Mouse (Mus musculus) midbrain, embryonic 14.5 days (tissue): ENCODE data around the gene Nckap5l. TPM values are rescaled to one million over a fixed set of nuclear protein-coding genes. Genes with fewer than 3 reads are reported as not detected.

Experiments
- ATAC-seq: fragments of 200-750 bp; cut with Nextera tagmentation; 2 replicates; pipeline ENCODE4 v1.8.0; 2017; ENCODE audit warnings: moderate number of reproducible peaks, moderate library complexity; ENCODE audit not compliant: low FRiP score, low TSS enrichment
- DNase-seq: peaks from one replicate; pipeline ENCODE4 v3.0.0-alpha.2; 2015
- H3K27ac ChIP-seq: fragments of 300-500 bp; sonication (generic); replicated peaks from 2 replicates; pipeline ENCODE4 v1.5.1; 2014; ENCODE audit warnings: mild to moderate bottlenecking, low read depth, low read length, moderate library complexity
- H3K27me3 ChIP-seq: fragments of 300-500 bp; sonication (generic); 2 replicates; pipeline ENCODE4 v1.6.1; 2014; ENCODE audit warnings: low read length, control low read depth, mixed read lengths; ENCODE audit not compliant: control insufficient read depth, insufficient read depth
- H3K36me3 ChIP-seq: fragments of 300-500 bp; sonication (generic); 2 replicates; pipeline ENCODE4 v1.6.1; 2014; ENCODE audit warnings: low read length, control low read depth; ENCODE audit not compliant: control insufficient read depth, insufficient read depth
- H3K4me1 ChIP-seq: fragments of 300-500 bp; sonication (generic); 2 replicates; pipeline ENCODE4 v1.6.1; 2014; ENCODE audit warnings: mild to moderate bottlenecking, antibody characterized with exemption, low read length, control low read depth; ENCODE audit not compliant: control insufficient read depth, insufficient read depth
- H3K4me2 ChIP-seq: fragments of 300-500 bp; sonication (generic); 2 replicates; pipeline ENCODE4 v1.6.1; 2014; ENCODE audit warnings: mild to moderate bottlenecking, low read length, moderate library complexity
- H3K4me3 ChIP-seq: fragments of 300-500 bp; sonication (generic); replicated peaks from 2 replicates; pipeline ENCODE4 v1.5.1; 2014; ENCODE audit warnings: low read depth, low read length
- H3K9ac ChIP-seq: fragments of 300-500 bp; sonication (generic); replicated peaks from 2 replicates; pipeline ENCODE4 v1.6.1; 2014; ENCODE audit warnings: mild to moderate bottlenecking, low read length, moderate library complexity
- H3K9me3 ChIP-seq: fragments of 300-500 bp; sonication (generic); 2 replicates; pipeline ENCODE4 v1.6.1; 2016; ENCODE audit warnings: low read length, control low read depth, mixed read lengths; ENCODE audit not compliant: control insufficient read depth
- WGBS: fragments of 180-500 bp; shearing (Covaris S2); extraction: QIAGEN DNeasy Blood & Tissue Kit; methylation state at CpG from one replicate; pipeline ENCODE4 v1.1.7; 2014; 5-methylcytosine and 5-hydroxymethylcytosine counted together
- polyA plus RNA-seq: library from polyadenylated mRNA; unstranded; fragments of >200 nt; fragmentation: Nextera tagmentation; extraction: Ambion mirVana; gene quantifications from 2 replicates; pipeline ENCODE4 v1.2.1, GENCODE M21; 2014

Nckap5l gene
- polyA plus RNA-seq, 1 experiment from 2014 or later: 16.8 TPM

- WGBS: 47% methylated on average over 17 of the region's 17 CpGs
- Histone ChIP-seq H3K9me3 (no peaks in the 10 kb centered on the region), H3K9ac (no peak overlapping the region), H3K4me1 (peaks cover 6% of the 10 kb centered on the region; the same call in 1 of the 2 replicates), H3K4me2 (no peak overlapping the region), H3K36me3 (peaks cover 13% of the 10 kb centered on the region), H3K27ac (no peak overlapping the region), H3K4me3 (no peak overlapping the region), H3K27me3 (no peaks in the 10 kb centered on the region)
- ATAC-seq (no peak), DNase-seq (no peak)
Measured at GRCm38 (mm10) chr15:99417692-99418271, 39.8 kb downstream of the Nckap5l start.

- Histone ChIP-seq H3K27me3 (no peaks in the 10 kb centered on the region), H3K36me3 (peaks cover 5% of the 10 kb centered on the region), H3K4me2 (no peak overlapping the region), H3K9me3 (no peaks in the 10 kb centered on the region), H3K27ac (no peak overlapping the region), H3K4me3 (no peak overlapping the region), H3K9ac (no peak overlapping the region), H3K4me1 (peaks cover 6% of the 10 kb centered on the region; the same call in 1 of the 2 replicates)
- no peak for ATAC-seq
- no peak for DNase-seq
- 37% methylated on average over 4 of the region's 4 CpGs for WGBS
Measured at GRCm38 (mm10) chr15:99416957-99417356, 40.6 kb downstream of the Nckap5l start.

GRCm38 (mm10) chr15:99416348-99416882 lies 41.1 kb downstream of the Nckap5l start:
- Histone ChIP-seq H3K27ac (no peak overlapping the region), H3K9me3 (no peaks in the 10 kb centered on the region), H3K4me2 (no peak overlapping the region), H3K9ac (no peak overlapping the region), H3K27me3 (no peaks in the 10 kb centered on the region), H3K4me1 (peaks cover 6% of the 10 kb centered on the region; the same call in 1 of the 2 replicates), H3K36me3 (no peaks in the 10 kb centered on the region; the same call in 1 of the 2 replicates), H3K4me3 (no peak overlapping the region)
- no peak for ATAC-seq
- peak; percentile 93 for DNase-seq
- 24% methylated on average over 13 of the region's 13 CpGs for whole genome bisulfite sequencing

- DNase-seq (peak; percentile 58), ATAC-seq (no peak)
- Histone ChIP-seq H3K9ac (no peak overlapping the region), H3K27ac (no peak overlapping the region), H3K4me2 (no peak overlapping the region), H3K4me1 (peaks cover 6% of the 10 kb centered on the region; the same call in 1 of the 2 replicates), H3K36me3 (0 out of 2 replicates have a peak, but pooled peaks cover 2% of the 10 kb centered on the region), H3K27me3 (no peaks in the 10 kb centered on the region), H3K9me3 (no peaks in the 10 kb centered on the region), H3K4me3 (no peak overlapping the region)
- WGBS: 23% methylated on average over 2 of the region's 2 CpGs
Measured at GRCm38 (mm10) chr15:99415793-99416192, 41.8 kb downstream of the Nckap5l start.

GRCm38 (mm10) chr15:99411747-99412146 lies 45.8 kb downstream of the Nckap5l start:
- Histone ChIP-seq H3K9ac (no peak overlapping the region), H3K27me3 (no peaks in the 10 kb centered on the region)
- DNase-seq: peak; percentile 31

GRCm38 (mm10) chr15:99408845-99409244 lies 48.7 kb downstream of the Nckap5l start:
- no peak overlapping the region for H3K4me3 ChIP-seq
- H3K27ac ChIP-seq: no peak overlapping the region
- H3K27me3 ChIP-seq: no peaks in the 10 kb centered on the region
- no peak overlapping the region for H3K4me2 ChIP-seq
- H3K9ac ChIP-seq: no peak overlapping the region
- no peaks in the 10 kb centered on the region for H3K9me3 ChIP-seq
- 92% methylated on average over 9 of the region's 9 CpGs for whole genome bisulfite sequencing
- DNase-seq (no peak), ATAC-seq (no peak)
- H3K4me1 ChIP-seq: no peaks in the 10 kb centered on the region
- peaks cover 67% of the 10 kb centered on the region for H3K36me3 ChIP-seq

More at GRCm38 (mm10) chr15:99411747-99412146, 45.8 kb downstream of the Nckap5l start:
- no peak for ATAC-seq
- 63% methylated on average over 14 of the region's 14 CpGs for WGBS
- no peaks in the 10 kb centered on the region for H3K9me3 ChIP-seq
- H3K36me3 ChIP-seq: peaks cover 38% of the 10 kb centered on the region
- no peak overlapping the region for H3K4me3 ChIP-seq
- H3K4me2 ChIP-seq: no peak overlapping the region
- no peak overlapping the region for H3K27ac ChIP-seq
- H3K4me1 ChIP-seq: no peaks in the 10 kb centered on the region

- Histone ChIP-seq H3K4me3 (no peak overlapping the region), H3K4me2 (no peak overlapping the region), H3K9me3 (no peaks in the 10 kb centered on the region), H3K4me1 (no peaks in the 10 kb centered on the region), H3K27ac (no peak overlapping the region), H3K27me3 (no peaks in the 10 kb centered on the region), H3K9ac (no peak overlapping the region), H3K36me3 (peaks cover 84% of the 10 kb centered on the region)
- ATAC-seq (no peak), DNase-seq (no peak)
- WGBS: 93% methylated on average over 15 of the region's 15 CpGs
Measured at GRCm38 (mm10) chr15:99406986-99407570, 50.5 kb downstream of the Nckap5l start.

GRCm38 (mm10) chr15:99405150-99405549 lies 52.4 kb downstream of the Nckap5l start:
- no peak overlapping the region for H3K4me3 ChIP-seq
- WGBS: 90% methylated on average over 9 of the region's 9 CpGs
- H3K27ac ChIP-seq: no peak overlapping the region
- no peak overlapping the region for H3K9ac ChIP-seq
- H3K27me3 ChIP-seq: no peaks in the 10 kb centered on the region
- H3K4me2 ChIP-seq: no peak overlapping the region
- ATAC-seq: no peak
- H3K4me1 ChIP-seq: no peaks in the 10 kb centered on the region
- no peak for DNase-seq
- H3K9me3 ChIP-seq: no peaks in the 10 kb centered on the region
- peaks cover 80% of the 10 kb centered on the region for H3K36me3 ChIP-seq
